Mouse (Mus musculus) G1E (cell line): Measurements from ENCODE around the gene Cygb. TPM values are rescaled to one million over a fixed set of nuclear protein-coding genes. Genes with fewer than 3 reads are reported as not detected.

Experiments
- ATAC-seq: 2 replicates; pipeline ENCODE4 v1.8.0; 2016; ENCODE audit warnings: mild to moderate bottlenecking; ENCODE audit not compliant: insufficient number of reproducible peaks, poor library complexity, low FRiP score, severe bottlenecking; ENCODE audit errors: extremely low read depth
- DNase-seq: peaks from one replicate; pipeline ENCODE4 v3.0.0; 2012; ENCODE audit warnings: low spot score
- H3K27me3 ChIP-seq: 2 replicates; pipeline ENCODE4 v1.6.1; 2012; ENCODE audit warnings: mild to moderate bottlenecking, low read length, inconsistent platforms; ENCODE audit not compliant: insufficient read depth
- H3K36me3 ChIP-seq: replicated peaks from 2 replicates; pipeline ENCODE3; 2012; ENCODE audit warnings: mild to moderate bottlenecking, inconsistent platforms
- H3K4me1 ChIP-seq: 2 replicates; pipeline ENCODE4 v1.6.1; 2012; ENCODE audit warnings: low read depth, low read length, inconsistent platforms, mixed read lengths; ENCODE audit not compliant: insufficient read depth
- H3K4me3 ChIP-seq: 2 replicates; pipeline ENCODE4 v1.5.1; 2012; ENCODE audit warnings: low read depth, mild to moderate bottlenecking, inconsistent platforms, low read length, moderate library complexity, mixed read lengths
- H3K9me3 ChIP-seq: replicated peaks from 2 replicates; pipeline ENCODE4 v1.6.1; 2012; ENCODE audit warnings: inconsistent platforms
- CTCF ChIP-seq: IDR thresholded peaks from 2 replicates; pipeline ENCODE4 v1.5.1; 2012; ENCODE audit warnings: low read depth, low read length, inconsistent platforms, mixed read lengths
- GATA1 ChIP-seq: IDR thresholded peaks from 2 replicates; pipeline ENCODE4 v1.6.1; 2012; ENCODE audit warnings: borderline replicate concordance, low read length, inconsistent platforms, mixed read lengths
- GATA2 ChIP-seq: IDR thresholded peaks from 2 replicates; pipeline ENCODE4 v1.6.1; 2012; ENCODE audit warnings: low read depth, low read length, inconsistent platforms, borderline replicate concordance
- POLR2AphosphoS5 ChIP-seq: IDR thresholded peaks from 2 replicates; pipeline ENCODE4 v1.6.1; 2012; ENCODE audit warnings: low read depth, low read length, inconsistent platforms; ENCODE audit not compliant: insufficient replicate concordance
- TAL1 ChIP-seq: conservative IDR thresholded peaks from 2 replicates; pipeline ENCODE4 v1.6.1; 2012; ENCODE audit warnings: low read depth, low read length, inconsistent platforms, mixed read lengths
- polyA plus RNA-seq: library from polyadenylated mRNA; stranded (reverse); fragments of >175 nt; gene quantifications from 2 replicates; pipeline ENCODE4 v1.2.3, GENCODE M21; 2012
- total RNA-seq, 2 experiments: library from RNA; stranded (forward) in 1 of 2; stranded (reverse) in 1 of 2; fragments of 200-1000 nt in 1 of 2; fragments of >200 nt in 1 of 2; fragmentation: Nextera tagmentation in 1 of 2; gene quantifications; 2 replicates each; pipeline ENCODE4 v1.2.3; 2014 to 2017

Gene Cygb
- total and polyA plus RNA-seq, 3 experiments: 0.05 TPM; not detected in 2

GRCm38 (mm10) chr11:116666566-116666965 is 12.5 kb upstream of the Cygb start:
- no peak for TF ChIP-seq CTCF
- Histone ChIP-seq H3K36me3 (no peaks in the 10 kb centered on the region), H3K27me3 (peaks cover 48% of the 10 kb centered on the region), H3K9me3 (no peaks in the 10 kb centered on the region), H3K4me3 (no peak overlapping the region; the same call in 1 of the 2 replicates), H3K4me1 (peaks cover 65% of the 10 kb centered on the region)
- ATAC-seq (no peak), DNase-seq (no peak)

- no peaks in the 10 kb centered on the region for H3K36me3 ChIP-seq
- DNase-seq: no peak
- no peak for TF ChIP-seq CTCF
- no peak for TF ChIP-seq POLR2AphosphoS5
- no peaks in the 10 kb centered on the region for H3K9me3 ChIP-seq
- H3K4me1 ChIP-seq: peaks cover 68% of the 10 kb centered on the region
- no peak overlapping the region for H3K4me3 ChIP-seq
- no peak for ATAC-seq
- H3K27me3 ChIP-seq: peaks cover 52% of the 10 kb centered on the region
Measured at GRCm38 (mm10) chr11:116665289-116665688, 11.2 kb upstream of the Cygb start.

GRCm38 (mm10) chr11:116661948-116662377 is 7.8 kb upstream of the Cygb start:
- no peaks in the 10 kb centered on the region for H3K9me3 ChIP-seq
- H3K4me3 ChIP-seq: no peak overlapping the region
- DNase-seq (no peak), ATAC-seq (no peak)
- TF ChIP-seq CTCF (no peak), POLR2AphosphoS5 (no peak), GATA2 (no peak), TAL1 (no peak), GATA1 (no peak)
- peaks cover 84% of the 10 kb centered on the region for H3K4me1 ChIP-seq
- peaks cover 35% of the 10 kb centered on the region for H3K27me3 ChIP-seq
- no peaks in the 10 kb centered on the region for H3K36me3 ChIP-seq

GRCm38 (mm10) chr11:116661291-116661947 is 7.3 kb upstream of the Cygb start:
- Histone ChIP-seq H3K4me3 (peak overlapping the region; percentile 50), H3K9me3 (no peaks in the 10 kb centered on the region), H3K36me3 (no peaks in the 10 kb centered on the region), H3K27me3 (peaks cover 35% of the 10 kb centered on the region), H3K4me1 (peaks cover 87% of the 10 kb centered on the region)
- DNase-seq: no peak
- ATAC-seq: no peak
- TF ChIP-seq GATA2 (0 out of 2 replicates have a peak, but pooled peaks have one; percentile 41), CTCF (no peak)

- no peaks in the 10 kb centered on the region for H3K36me3 ChIP-seq
- no peak for ATAC-seq
- H3K9me3 ChIP-seq: no peaks in the 10 kb centered on the region
- TF ChIP-seq TAL1: no peak
- no peak for TF ChIP-seq GATA1
- TF ChIP-seq POLR2AphosphoS5: no peak
- TF ChIP-seq GATA2: no peak
- no peak for TF ChIP-seq CTCF
- no peak for DNase-seq
- peaks cover 78% of the 10 kb centered on the region for H3K4me1 ChIP-seq
- H3K4me3 ChIP-seq: no peak overlapping the region
- peaks cover 33% of the 10 kb centered on the region for H3K27me3 ChIP-seq
Measured at GRCm38 (mm10) chr11:116660181-116660580, 6.1 kb upstream of the Cygb start.

GRCm38 (mm10) chr11:116659027-116659621 is 5.0 kb upstream of the Cygb start:
- H3K9me3 ChIP-seq: no peaks in the 10 kb centered on the region
- TF ChIP-seq TAL1: no peak
- no peak for TF ChIP-seq GATA1
- TF ChIP-seq GATA2: no peak
- no peak for TF ChIP-seq POLR2AphosphoS5
- TF ChIP-seq CTCF: no peak
- no peaks in the 10 kb centered on the region for H3K36me3 ChIP-seq
- H3K4me1 ChIP-seq: peaks cover 78% of the 10 kb centered on the region
- H3K4me3 ChIP-seq: no peak overlapping the region
- ATAC-seq: no peak
- H3K27me3 ChIP-seq: peaks cover 38% of the 10 kb centered on the region
- no peak for DNase-seq

- H3K4me3 ChIP-seq: peak overlapping the region; percentile 69; the same call in 1 of the 2 replicates
- TF ChIP-seq TAL1 (no peak), GATA1 (no peak), GATA2 (no peak), POLR2AphosphoS5 (no peak), CTCF (no peak)
- peaks cover 76% of the 10 kb centered on the region for H3K4me1 ChIP-seq
- peaks cover 4% of the 10 kb centered on the region; the same call in 1 of the 2 replicates for H3K9me3 ChIP-seq
- no peaks in the 10 kb centered on the region for H3K36me3 ChIP-seq
- ATAC-seq: no peak
- no peak for DNase-seq
- peaks cover 38% of the 10 kb centered on the region for H3K27me3 ChIP-seq
Measured at GRCm38 (mm10) chr11:116658238-116658637, 4.1 kb upstream of the Cygb start.
